Comparison of ENCODE assay signal across 8 mouse cellular contexts in genomic region chr8:88023423-88023822, GRCm38 (mm10).
DNase-seq lines count a peak whose midpoint lies in the region; ATAC-seq and TF ChIP-seq lines count a peak whose summit lies in the region.

No protein-coding gene starts in this region.

- no peaks in the 10 kb centered on the region for H3K27me3 ChIP-seq in kidney, postnatal 0 days (ENCODE audit: insufficient read depth, low read length)
- H3K27me3 ChIP-seq in stomach, embryonic 16.5 days (ENCODE audit: control insufficient read depth, insufficient read depth, low read length): no peaks in the 10 kb centered on the region

- peak; percentile 20 for DNase-seq in right cerebral cortex, adult 18-20 months
- no peak for DNase-seq in right cerebral cortex, postnatal 36 days (ENCODE audit: low spot score in 2 of 2)
- peak; percentile 69 for DNase-seq in cerebellum, adult 9-10 months
- DNase-seq in frontal cortex, postnatal 36 days (ENCODE audit: low spot score in 2 of 2): peak; percentile 23 to 28
- DNase-seq in kidney, postnatal 0 days (ENCODE audit: low spot score): peak; percentile 80
- peak; percentile 63 for DNase-seq in lung, postnatal 36 days
- DNase-seq in thymus, postnatal 14 days: no peak

- peak; percentile 59; the same call in 1 of the 2 replicates for ATAC-seq in kidney, postnatal 0 days (replicated peaks; ENCODE audit: low FRiP score, low read depth)
- ATAC-seq in stomach, embryonic 16.5 days (ENCODE audit: insufficient read depth, low FRiP score): peak; percentile 26; the same call in 1 of the 2 replicates

- no peak overlapping the region for H3K4me3 ChIP-seq in kidney, postnatal 0 days (replicated peaks; ENCODE audit: low read depth, low read length)
- H3K4me3 ChIP-seq in stomach, embryonic 16.5 days (replicated peaks; ENCODE audit: low read length): no peak overlapping the region

- no peak overlapping the region for H3K4me2 ChIP-seq in kidney, postnatal 0 days (ENCODE audit: low read length)
- H3K4me2 ChIP-seq in stomach, embryonic 16.5 days (ENCODE audit: low read depth, low read length): no peak overlapping the region

- TF ChIP-seq CTCF in kidney, postnatal 0 days (IDR thresholded peaks at IDR 0.05; ENCODE audit: low read depth): peak; percentile 77

- H3K9me3 ChIP-seq in kidney, postnatal 0 days (replicated peaks; ENCODE audit: low read length): no peaks in the 10 kb centered on the region
- H3K9me3 ChIP-seq in stomach, embryonic 16.5 days (replicated peaks; ENCODE audit: control insufficient read depth, low read length): 0 out of 2 replicates have a peak, but pooled peaks cover 2% of the 10 kb centered on the region

- H3K9ac ChIP-seq in kidney, postnatal 0 days (ENCODE audit: low read depth, low read length): no peak overlapping the region
- H3K9ac ChIP-seq in stomach, embryonic 16.5 days (ENCODE audit: low read length): no peak overlapping the region

- H3K4me1 ChIP-seq in kidney, postnatal 0 days (replicated peaks; ENCODE audit: insufficient read depth, low read length): no peaks in the 10 kb centered on the region
- H3K4me1 ChIP-seq in stomach, embryonic 16.5 days (ENCODE audit: control insufficient read depth, insufficient read depth, low read length): 0 out of 2 replicates have a peak, but pooled peaks cover 6% of the 10 kb centered on the region

- H3K36me3 ChIP-seq in kidney, postnatal 0 days (ENCODE audit: insufficient read depth, low read length): no peaks in the 10 kb centered on the region
- H3K36me3 ChIP-seq in stomach, embryonic 16.5 days (ENCODE audit: control insufficient read depth, insufficient read depth, low read length): no peaks in the 10 kb centered on the region

- WGBS in kidney, postnatal 0 days: 14% methylated on average over 5 of the region's 5 CpGs
- 12% methylated on average over 5 of the region's 5 CpGs for WGBS in stomach, embryonic 16.5 days

- no peak overlapping the region for H3K27ac ChIP-seq in kidney, postnatal 0 days
- no peak overlapping the region for H3K27ac ChIP-seq in stomach, embryonic 16.5 days (ENCODE audit: low read length)

Comparison
In these comparisons a context has a peak if more than half of its experiments do, and no peak if none do; other contexts are left out.
1. DNase-seq: peak in right cerebral cortex, adult 18-20 months (single experiment), cerebellum, adult 9-10 months (single experiment), frontal cortex, postnatal 36 days (2 of 2), kidney, postnatal 0 days (single experiment) and lung, postnatal 36 days (single experiment); none in right cerebral cortex, postnatal 36 days (0 of 2) and thymus, postnatal 14 days (single experiment).